Mouse (Mus musculus) lung, postnatal 4 days (tissue): ENCODE data around the gene Gm8693.
"Not testable (repeated sequence)": the region's sequence is repeated elsewhere in the genome, so short reads cannot be mapped to it uniquely, and the experiment has no call there.

Source experiments
- DNase-seq, 2 experiments: peaks; one replicate each; pipeline ENCODE4 v3.0.0; 2021

Gm8693 gene

GRCm38 (mm10) chr7:22692217-22692616, at the start of gene Gm8693:
TSS of gene Gm8693 (minus strand) at chr7:22692317.
- not testable (repeated sequence) for DNase-seq

GRCm38 (mm10) chr7:22719610-22720009, 27.5 kb upstream of the Gm8693 start, which contains the start of gene Gm4567:
TSS of gene Gm4567 (minus strand) at chr7:22719710.
- not testable (repeated sequence) for DNase-seq

DNA sequence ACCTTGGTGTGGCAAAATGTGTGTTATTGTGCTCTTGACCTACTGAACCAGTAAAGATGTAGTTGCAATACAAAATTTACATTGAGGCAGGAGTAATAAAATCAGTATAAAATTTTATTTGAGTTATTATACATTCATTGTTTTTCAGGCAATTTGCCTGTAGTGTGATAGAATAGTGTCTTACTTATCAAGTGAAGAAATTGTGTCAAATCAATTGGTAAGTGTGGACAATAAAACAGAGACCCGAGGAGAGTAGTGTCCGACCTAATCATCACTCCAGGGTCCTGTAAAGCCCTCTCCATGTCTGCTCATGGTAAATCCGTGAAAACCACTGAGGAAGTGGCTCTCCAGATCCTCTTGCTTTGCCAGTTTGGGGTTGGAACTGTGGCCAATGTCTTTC, 34.4 kb downstream of the Gm8693 start, which contains the start of gene Vmn1r155:
Gene Vmn1r155 (plus strand): TSS at position 301 of the 400 bp plus-strand sequence.
- DNase-seq, result not testable (repeated sequence)
